Mouse (Mus musculus) hindbrain, postnatal 0 days (tissue): ENCODE results near the gene Irs2. TPM values are rescaled to one million over a fixed set of nuclear protein-coding genes. Genes with fewer than 3 reads are reported as not detected.

ENCODE experiments used
- ATAC-seq: fragments of 200-750 bp; cut with Nextera tagmentation; 2 replicates; pipeline ENCODE4 v1.8.0; 2017; ENCODE audit warnings: mild to moderate bottlenecking, moderate TSS enrichment, moderate library complexity
- DNase-seq: peaks from one replicate; pipeline ENCODE4 v3.0.0-alpha.2; 2015; ENCODE audit warnings: low spot score
- H3K27ac ChIP-seq: fragments of 300-500 bp; sonication (generic); 2 replicates; pipeline ENCODE4 v1.5.1; 2014; ENCODE audit warnings: mild to moderate bottlenecking
- H3K27me3 ChIP-seq: fragments of 300-500 bp; sonication (generic); 2 replicates; pipeline ENCODE4 v1.6.1; 2014; ENCODE audit warnings: low read length, mixed read lengths; ENCODE audit not compliant: insufficient read depth
- H3K36me3 ChIP-seq: fragments of 300-500 bp; sonication (generic); 2 replicates; pipeline ENCODE4 v1.6.1; 2014; ENCODE audit warnings: low read length, mixed read lengths; ENCODE audit not compliant: insufficient read depth
- H3K4me1 ChIP-seq: fragments of 300-500 bp; sonication (generic); 2 replicates; pipeline ENCODE4 v1.6.1; 2014; ENCODE audit warnings: antibody characterized with exemption, low read length, mixed read lengths; ENCODE audit not compliant: insufficient read depth
- H3K4me2 ChIP-seq: fragments of 300-500 bp; sonication (generic); 2 replicates; pipeline ENCODE4 v1.6.1; 2014; ENCODE audit warnings: low read depth, mild to moderate bottlenecking, low read length, moderate library complexity, mixed read lengths
- H3K4me3 ChIP-seq: fragments of 300-500 bp; sonication (generic); 2 replicates; pipeline ENCODE4 v1.5.1; 2014; ENCODE audit warnings: low read length
- H3K9ac ChIP-seq: fragments of 300-500 bp; sonication (generic); replicated peaks from 2 replicates; pipeline ENCODE4 v1.6.1; 2014; ENCODE audit warnings: mild to moderate bottlenecking, low read length, moderate library complexity, mixed read lengths
- H3K9me3 ChIP-seq: fragments of 300-500 bp; sonication (generic); 2 replicates; pipeline ENCODE4 v1.6.1; 2016; ENCODE audit warnings: low read length, mixed read lengths
- CTCF ChIP-seq: IDR thresholded peaks from 2 replicates; pipeline ENCODE4 v1.5.1; 2016; ENCODE audit warnings: antibody characterized with exemption, control low read depth, low read depth
- WGBS: fragments of 180-500 bp; shearing (Covaris S2); extraction: QIAGEN DNeasy Blood & Tissue Kit; methylation state at CpG from one replicate; pipeline ENCODE4 v1.1.7; 2014; 5-methylcytosine and 5-hydroxymethylcytosine counted together
- polyA plus RNA-seq: library from polyadenylated mRNA; unstranded; fragments of >200 nt; fragmentation: Nextera tagmentation; extraction: Ambion mirVana; gene quantifications from 2 replicates; pipeline ENCODE4 v1.2.1, GENCODE M21; 2015
- total RNA-seq: library from RNA; depleted of rRNA; stranded (reverse); fragments of >200 nt; gene quantifications from 2 replicates; pipeline ENCODE4 v1.2.3, GENCODE M21; 2014

Irs2 gene
- total and polyA plus RNA-seq, 2 experiments from 2014 or later = 7.3 to 42.4 TPM

- Histone ChIP-seq H3K36me3 (no peaks in the 10 kb centered on the region), H3K4me1 (peaks cover 20% of the 10 kb centered on the region), H3K4me3 (no peak overlapping the region), H3K9me3 (no peaks in the 10 kb centered on the region), H3K4me2 (no peak overlapping the region), H3K27me3 (no peaks in the 10 kb centered on the region), H3K9ac (no peak overlapping the region), H3K27ac (no peak overlapping the region; the same call in 1 of the 2 replicates)
- no peak for TF ChIP-seq CTCF
- no peak for ATAC-seq
- no peak for DNase-seq
- WGBS = 81% methylated on average over 5 of the region's 5 CpGs
Measured at GRCm38 (mm10) chr8:10971509-10971908, 36.7 kb downstream of the Irs2 start.

DNA sequence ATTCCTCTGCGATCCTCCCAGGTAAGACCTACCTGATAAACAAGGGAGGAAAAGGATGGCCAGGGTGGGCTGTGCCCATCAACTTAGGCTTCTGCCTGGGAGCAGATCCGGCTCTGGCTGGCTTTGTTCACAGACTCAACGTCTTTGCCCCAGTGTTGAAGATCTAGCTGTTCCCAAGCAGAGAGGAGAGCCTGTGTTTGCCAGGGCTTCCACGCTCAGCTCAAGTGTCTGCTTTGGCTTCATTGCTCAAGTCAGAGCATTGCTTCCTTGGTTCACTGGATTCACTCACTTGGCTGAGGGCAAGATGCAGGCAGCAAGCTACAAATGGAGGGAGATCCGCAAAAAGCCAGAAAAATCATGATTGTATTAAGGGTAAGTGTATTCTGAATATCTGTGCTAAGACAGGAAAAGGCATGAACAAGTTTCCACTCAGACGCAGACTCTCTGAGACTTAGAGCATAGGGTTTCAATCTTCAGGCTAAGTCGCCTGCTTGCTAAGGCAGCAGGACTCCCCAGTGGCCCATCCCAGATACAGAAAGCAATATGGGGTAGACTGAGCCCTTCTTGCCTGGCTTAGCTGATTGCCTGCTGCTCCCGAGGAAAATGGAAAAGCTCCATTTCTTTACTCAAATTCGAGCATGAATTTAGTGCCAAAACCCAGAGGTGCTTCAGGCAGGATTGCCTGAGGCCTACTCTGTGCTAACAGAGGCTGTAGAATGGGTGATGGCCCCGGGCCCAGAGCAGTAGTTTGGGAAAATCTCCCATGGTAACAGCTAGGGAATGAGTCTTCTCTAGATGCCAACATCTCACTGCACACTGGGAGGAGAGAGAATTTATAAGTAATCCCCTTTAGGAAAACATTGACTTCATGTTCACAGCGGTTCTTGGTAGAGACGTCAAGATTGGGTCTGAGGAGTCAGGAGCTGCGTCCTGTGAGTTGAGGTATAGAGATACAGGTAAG, 37.5 kb downstream of the Irs2 start:
- Histone ChIP-seq H3K27me3 (no peaks in the 10 kb centered on the region), H3K9ac (no peak overlapping the region), H3K9me3 (no peaks in the 10 kb centered on the region), H3K36me3 (no peaks in the 10 kb centered on the region), H3K4me1 (peaks cover 20% of the 10 kb centered on the region), H3K27ac (peak overlapping the region; percentile 17), H3K4me3 (no peak overlapping the region), H3K4me2 (no peak overlapping the region)
- DNase-seq (peak; percentile 37), ATAC-seq (peak; percentile 58; the same call in 1 of the 2 replicates)
- TF ChIP-seq CTCF = no peak
- 58% methylated on average over 13 of the region's 13 CpGs for WGBS

- TF ChIP-seq CTCF = no peak
- ATAC-seq = no peak
Measured at GRCm38 (mm10) chr8:10968687-10969086, 39.6 kb downstream of the Irs2 start.

GRCm38 (mm10) chr8:10965401-10966117, 42.7 kb downstream of the Irs2 start:
- TF ChIP-seq CTCF = no peak
- peaks cover 18% of the 10 kb centered on the region; the same call in 1 of the 2 replicates for H3K4me1 ChIP-seq
- H3K27me3 ChIP-seq = no peaks in the 10 kb centered on the region
- DNase-seq (peak; percentile 37), ATAC-seq (no peak)
- H3K9me3 ChIP-seq = no peaks in the 10 kb centered on the region
- H3K27ac ChIP-seq = peak overlapping the region; percentile 9; the same call in 1 of the 2 replicates
- no peak overlapping the region for H3K4me2 ChIP-seq
- H3K36me3 ChIP-seq = no peaks in the 10 kb centered on the region
- no peak overlapping the region for H3K9ac ChIP-seq
- WGBS = 22% methylated on average over 6 of the region's 6 CpGs
- no peak overlapping the region for H3K4me3 ChIP-seq

More at GRCm38 (mm10) chr8:10968687-10969086, 39.6 kb downstream of the Irs2 start:
- no peaks in the 10 kb centered on the region for H3K36me3 ChIP-seq
- no peak overlapping the region for H3K4me3 ChIP-seq
- H3K9me3 ChIP-seq = no peaks in the 10 kb centered on the region
- no peaks in the 10 kb centered on the region for H3K27me3 ChIP-seq
- H3K27ac ChIP-seq = no peak overlapping the region
- peaks cover 23% of the 10 kb centered on the region for H3K4me1 ChIP-seq
- 50% methylated on average over 7 of the region's 7 CpGs for WGBS
- no peak overlapping the region for H3K4me2 ChIP-seq
- no peak overlapping the region for H3K9ac ChIP-seq
- DNase-seq = no peak

DNA sequence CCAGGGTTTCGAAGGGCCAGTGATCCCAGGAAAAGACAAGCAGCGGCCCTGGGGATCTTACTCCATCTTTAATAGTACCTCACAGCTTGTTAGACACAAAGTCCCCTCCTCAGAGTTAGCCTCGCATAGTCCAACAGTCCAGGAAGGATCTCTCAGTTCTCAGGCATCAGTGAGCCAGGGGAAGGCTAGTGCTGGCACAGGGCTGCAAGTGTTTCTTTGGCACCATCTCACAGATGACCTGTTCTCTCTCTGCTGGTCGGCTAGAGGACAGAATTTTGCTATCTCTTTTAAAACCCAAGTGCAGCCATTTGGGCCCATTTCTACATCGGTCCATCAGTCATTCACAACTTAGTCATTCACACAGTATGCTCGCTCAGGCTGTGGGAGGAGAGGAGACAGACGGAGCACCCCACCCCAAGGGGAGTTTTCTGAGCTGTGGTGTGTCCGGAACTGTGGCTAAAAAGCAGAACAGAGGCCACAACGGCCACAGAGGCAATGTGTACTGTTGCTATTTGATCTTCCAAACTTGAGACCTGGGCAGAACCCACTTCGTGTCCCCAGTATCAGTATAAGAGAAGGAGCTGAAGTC, 43.7 kb downstream of the Irs2 start:
- no peak overlapping the region for H3K27ac ChIP-seq
- H3K9me3 ChIP-seq = no peaks in the 10 kb centered on the region
- no peaks in the 10 kb centered on the region for H3K27me3 ChIP-seq
- no peaks in the 10 kb centered on the region for H3K36me3 ChIP-seq
- no peak overlapping the region for H3K4me3 ChIP-seq
- DNase-seq = no peak
- no peak overlapping the region for H3K9ac ChIP-seq
- H3K4me1 ChIP-seq = peaks cover 19% of the 10 kb centered on the region; the same call in 1 of the 2 replicates
- ATAC-seq = no peak
- no peak for TF ChIP-seq CTCF
- H3K4me2 ChIP-seq = no peak overlapping the region
- WGBS = 59% methylated on average over 10 of the region's 10 CpGs

GRCm38 (mm10) chr8:10961989-10962388, 46.3 kb downstream of the Irs2 start:
- Histone ChIP-seq H3K4me2 (no peak overlapping the region), H3K4me1 (peaks cover 23% of the 10 kb centered on the region), H3K4me3 (no peak overlapping the region), H3K27me3 (no peaks in the 10 kb centered on the region), H3K27ac (no peak overlapping the region), H3K36me3 (no peaks in the 10 kb centered on the region), H3K9ac (no peak overlapping the region), H3K9me3 (no peaks in the 10 kb centered on the region)
- ATAC-seq (no peak), DNase-seq (no peak)
- 42% methylated on average over 8 of the region's 8 CpGs for WGBS
- no peak for TF ChIP-seq CTCF
